ENCODE assay signal across 25 mouse cellular contexts in genomic region chr17:7250373-7250772, GRCm38 (mm10).
DNase-seq lines count a peak whose midpoint lies in the region; ATAC-seq and TF ChIP-seq lines count a peak whose summit lies in the region.
"Had no signal": no experiment of that assay in that cellular context is flagged by ENCODE, and none has a peak within 500 bp of the region (broad histone marks: within the 10 kb centered on the region; RNA-seq: fewer than 3 reads in every experiment).

No protein-coding gene starts in this region.

- H3K4me3 ChIP-seq in heart, embryonic 12.5 days: no peak overlapping the region
- H3K4me3 ChIP-seq in heart, embryonic 10.5 days: no peak overlapping the region
- no peak overlapping the region for H3K4me3 ChIP-seq in neural tube, embryonic 13.5 days
- H3K4me3 ChIP-seq in CH12.LX (replicated peaks in 1 of 3; ENCODE audit: low read depth in 2 of 3, low read length in 2 of 3, poor library complexity in 1 of 3): no peak overlapping the region
- H3K4me3 ChIP-seq in midbrain, embryonic 16.5 days (ENCODE audit: low read depth, low read length): no peak overlapping the region
- H3K4me3 ChIP-seq: embryonic facial prominence, embryonic 13.5 days; embryonic facial prominence, embryonic 15.5 days; erythroblast, embryonic 14.5 days; forebrain, embryonic 10.5 days; forebrain, embryonic 12.5 days had no signal

- no peaks in the 10 kb centered on the region for H3K27me3 ChIP-seq in heart, embryonic 12.5 days (replicated peaks)
- no peaks in the 10 kb centered on the region for H3K27me3 ChIP-seq in heart, embryonic 10.5 days (ENCODE audit: insufficient read depth, poor library complexity, severe bottlenecking)
- no peaks in the 10 kb centered on the region for H3K27me3 ChIP-seq in neural tube, embryonic 13.5 days
- H3K27me3 ChIP-seq in CH12.LX (replicated peaks): no peaks in the 10 kb centered on the region
- H3K27me3 ChIP-seq in midbrain, embryonic 16.5 days (ENCODE audit: control insufficient read depth, insufficient read depth, low read depth, low read length): no peaks in the 10 kb centered on the region
- H3K27me3 ChIP-seq: embryonic facial prominence, embryonic 13.5 days; embryonic facial prominence, embryonic 15.5 days; forebrain, embryonic 12.5 days had no signal

- no peaks in the 10 kb centered on the region for H3K4me1 ChIP-seq in heart, embryonic 12.5 days (replicated peaks)
- H3K4me1 ChIP-seq in heart, embryonic 10.5 days: peaks cover 3% of the 10 kb centered on the region; the same call in 1 of the 2 replicates
- H3K4me1 ChIP-seq in neural tube, embryonic 13.5 days (replicated peaks): peaks cover 9% of the 10 kb centered on the region; the same call in 1 of the 2 replicates
- peaks cover 14 to 33% of the 10 kb centered on the region in 2 experiments for H3K4me1 ChIP-seq in CH12.LX (ENCODE audit: control insufficient read depth in 1 of 2, insufficient read depth in 2 of 2)
- no peaks in the 10 kb centered on the region for H3K4me1 ChIP-seq in midbrain, embryonic 16.5 days (ENCODE audit: control insufficient read depth, insufficient read depth, low read length)
- H3K4me1 ChIP-seq: embryonic facial prominence, embryonic 13.5 days; embryonic facial prominence, embryonic 15.5 days had no signal

- no peak for TF ChIP-seq EP300 in CH12.LX (IDR thresholded peaks at IDR 0.05; ENCODE audit: low read length)

- 0 out of 2 replicates have a peak overlapping the region, but pooled peaks have one; percentile 34 for H3K9ac ChIP-seq in heart, embryonic 12.5 days
- no peak overlapping the region for H3K9ac ChIP-seq in neural tube, embryonic 13.5 days
- H3K9ac ChIP-seq in CH12.LX (ENCODE audit: insufficient read depth, low read depth): no peak overlapping the region
- no peak overlapping the region for H3K9ac ChIP-seq in midbrain, embryonic 16.5 days (ENCODE audit: low read depth, low read length)
- H3K9ac ChIP-seq: embryonic facial prominence, embryonic 13.5 days; embryonic facial prominence, embryonic 15.5 days; forebrain, embryonic 12.5 days had no signal

- TF ChIP-seq POLR2A in CH12.LX (IDR thresholded peaks at IDR 0.05; ENCODE audit: low read depth, low read length): no peak

- no peak for DNase-seq in heart, embryonic 10.5 days (ENCODE audit: low spot score)
- DNase-seq in neural tube, embryonic 10.5 days (ENCODE audit: extremely low spot score, low spot score): no peak
- DNase-seq in CH12.LX (ENCODE audit: extremely low read depth): peak; percentile 78
- DNase-seq: adrenal gland, adult 2 months; adrenal gland, postnatal 10 days; adrenal gland, postnatal 25 days; B cell, adult 2 months; cerebellum, adult 11 months; cerebellum, adult 18-20 months; cerebellum, adult 8-10 months; cerebellum, adult 9-11 months; cerebellum, postnatal 14 days; cerebellum, postnatal 36 days; embryo, embryonic 11 days had no signal

- ATAC-seq in heart, embryonic 12.5 days (ENCODE audit: insufficient number of reproducible peaks, low FRiP score): no peak
- 0 out of 2 replicates have a peak, but pooled peaks have one; percentile 19 for ATAC-seq in neural tube, embryonic 13.5 days (ENCODE audit: low read depth)
- no peak for ATAC-seq in midbrain, embryonic 16.5 days
- ATAC-seq: CD4-positive, CD25-positive, alpha-beta regulatory T cell, adult 4 months; forebrain, embryonic 14.5 days; forebrain, embryonic 16.5 days had no signal

- TF ChIP-seq CTCF in CH12.LX (conservative IDR thresholded peaks at IDR 0.05 in 1 of 2, IDR thresholded peaks at IDR 0.05 in 1 of 2; ENCODE audit: low read depth in 2 of 2, low read length in 2 of 2): no peak

- no peak overlapping the region for H3K27ac ChIP-seq in heart, embryonic 12.5 days (ENCODE audit: poor library complexity, severe bottlenecking)
- no peak overlapping the region for H3K27ac ChIP-seq in heart, embryonic 10.5 days
- H3K27ac ChIP-seq in neural tube, embryonic 13.5 days (replicated peaks): no peak overlapping the region
- H3K27ac ChIP-seq in CH12.LX (ENCODE audit: insufficient read depth, low read depth): no peak overlapping the region
- H3K27ac ChIP-seq in midbrain, embryonic 16.5 days (ENCODE audit: low read length): no peak overlapping the region
- H3K27ac ChIP-seq: embryonic facial prominence, embryonic 13.5 days; embryonic facial prominence, embryonic 15.5 days; forebrain, embryonic 10.5 days; forebrain, embryonic 12.5 days had no signal

- no peaks in the 10 kb centered on the region for H3K9me3 ChIP-seq in heart, embryonic 12.5 days (replicated peaks)
- no peaks in the 10 kb centered on the region for H3K9me3 ChIP-seq in heart, embryonic 10.5 days
- H3K9me3 ChIP-seq in neural tube, embryonic 13.5 days: no peaks in the 10 kb centered on the region
- H3K9me3 ChIP-seq in CH12.LX (replicated peaks; ENCODE audit: low read length): no peaks in the 10 kb centered on the region
- H3K9me3 ChIP-seq in midbrain, embryonic 16.5 days (replicated peaks; ENCODE audit: control insufficient read depth, low read length, poor library complexity, severe bottlenecking): no peaks in the 10 kb centered on the region
- H3K9me3 ChIP-seq: embryonic facial prominence, embryonic 13.5 days; embryonic facial prominence, embryonic 15.5 days; forebrain, embryonic 10.5 days; forebrain, embryonic 12.5 days had no signal

- dilution Hi-C loops in CH12.LX (cut with MboI; ENCODE audit: extremely low pct_ligation_motif_present, extremely low pct_unique_long_range_greater_than_20kb, low sequenced_read_pairs): no loop called here

- in situ Hi-C loops in CH12.LX (cut with MboI; ENCODE audit: low pct_ligation_motif_present, low pct_unique_long_range_greater_than_20kb, low sequenced_read_pairs): no loop called here

- TF ChIP-seq RAD21 in CH12.LX (IDR thresholded peaks at IDR 0.05; ENCODE audit: low read depth, low read length): no peak

- H3K36me3 ChIP-seq in heart, embryonic 12.5 days: peaks cover 74% of the 10 kb centered on the region
- peaks cover 80% of the 10 kb centered on the region for H3K36me3 ChIP-seq in heart, embryonic 10.5 days
- peaks cover 13% of the 10 kb centered on the region for H3K36me3 ChIP-seq in neural tube, embryonic 13.5 days
- H3K36me3 ChIP-seq in CH12.LX (replicated peaks in 1 of 2; ENCODE audit: control insufficient read depth in 1 of 2, insufficient read depth in 1 of 2, low read length in 1 of 2): no peaks in the 10 kb centered on the region
- H3K36me3 ChIP-seq in midbrain, embryonic 16.5 days (ENCODE audit: control insufficient read depth, insufficient read depth, low read length): no peaks in the 10 kb centered on the region

- H3K4me2 ChIP-seq in heart, embryonic 12.5 days: no peak overlapping the region
- no peak overlapping the region for H3K4me2 ChIP-seq in neural tube, embryonic 13.5 days
- no peak overlapping the region for H3K4me2 ChIP-seq in CH12.LX (ENCODE audit: insufficient read depth, low read depth, poor library complexity, severe bottlenecking)
- H3K4me2 ChIP-seq in midbrain, embryonic 16.5 days (ENCODE audit: low read length): no peak overlapping the region
- H3K4me2 ChIP-seq: embryonic facial prominence, embryonic 13.5 days; embryonic facial prominence, embryonic 15.5 days; forebrain, embryonic 12.5 days had no signal

- 79% methylated on average over 4 of the region's 4 CpGs for WGBS in heart, embryonic 12.5 days
- 89% methylated on average over 4 of the region's 4 CpGs for WGBS in heart, embryonic 10.5 days
- 78% methylated on average over 4 of the region's 4 CpGs for WGBS in neural tube, embryonic 13.5 days
- 88% methylated on average over 4 of the region's 4 CpGs for WGBS in midbrain, embryonic 16.5 days

- no peaks in the 10 kb centered on the region for H3K79me2 ChIP-seq in CH12.LX (replicated peaks; ENCODE audit: control insufficient read depth, extremely low read depth, insufficient read depth, poor library complexity, severe bottlenecking)

TF ChIP-seq in CH12.LX, 34 proteins besides CTCF, POLR2A, EP300 and RAD21:
- TF ChIP-seq MAX (IDR thresholded peaks at IDR 0.05; ENCODE audit: low read length) (peak; percentile 53; the same call in 1 of the 2 replicates), SMC3 (IDR thresholded peaks at IDR 0.05; ENCODE audit: low read depth, low read length) (no peak), ELF1 (IDR thresholded peaks at IDR 0.05; ENCODE audit: low read depth, low read length) (no peak), MEF2A (IDR thresholded peaks at IDR 0.05; ENCODE audit: borderline replicate concordance, low read depth, low read length) (0 out of 2 replicates have a peak, but pooled peaks have one; percentile 17), ETS1 (conservative IDR thresholded peaks at IDR 0.05; ENCODE audit: low read depth, low read length) (peak; percentile 53), UBTF (IDR thresholded peaks at IDR 0.05; ENCODE audit: low read depth, low read length) (no peak), MAFK (IDR thresholded peaks at IDR 0.05; ENCODE audit: insufficient replicate concordance, low read length) (0 out of 2 replicates have a peak, but pooled peaks have one; percentile 56), SIN3A (IDR thresholded peaks at IDR 0.05; ENCODE audit: low read length) (no peak), ZMIZ1 (IDR thresholded peaks at IDR 0.05; ENCODE audit: low read depth, low read length) (no peak), POLR2AphosphoS2 (IDR thresholded peaks at IDR 0.05; ENCODE audit: low read depth, low read length) (no peak), MYC (IDR thresholded peaks at IDR 0.05; ENCODE audit: low read depth, low read length) (peak; percentile 51; the same call in 1 of the 2 replicates), TBP (conservative IDR thresholded peaks at IDR 0.05; ENCODE audit: low read depth, low read length) (no peak), USF2 (conservative IDR thresholded peaks at IDR 0.05; ENCODE audit: low read depth, low read length) (0 out of 2 replicates have a peak, but pooled peaks have one; percentile 30), JUN (IDR thresholded peaks at IDR 0.05; ENCODE audit: insufficient read depth, low read depth, low read length) (no peak), NELFE (IDR thresholded peaks at IDR 0.05; ENCODE audit: low read depth, low read length) (no peak), JUND (conservative IDR thresholded peaks at IDR 0.05; ENCODE audit: low read depth, low read length) (no peak), USF1 (IDR thresholded peaks at IDR 0.05; ENCODE audit: low read depth, low read length) (no peak), HCFC1 (IDR thresholded peaks at IDR 0.05; ENCODE audit: low read depth, low read length) (no peak), BHLHE40 (IDR thresholded peaks at IDR 0.05; ENCODE audit: low read depth, low read length) (peak; percentile 69), IRF4 (IDR thresholded peaks at IDR 0.05; ENCODE audit: low read depth, low read length) (peak; percentile 67), CHD2 (IDR thresholded peaks at IDR 0.05; ENCODE audit: low read length) (no peak), KAT2A (IDR thresholded peaks at IDR 0.05; ENCODE audit: insufficient replicate concordance, low read length) (no peak)
